Mouse (Mus musculus) heart, adult 18-20 months (tissue): ENCODE measurements at regions not wholly inside any gene's neighbourhood (a gene's known extent, or its start where the extent isn't known, plus 50 kb on each side); places are given as distances from the start of the nearest gene placed in this dataset.

ENCODE experiments used
- DNase-seq, 2 experiments: peaks; one replicate each; pipeline ENCODE4 v3.0.0; 2021 to 2022; ENCODE audit warnings: mixed read lengths in 1 of 2

GRCm38 (mm10) chr15:24969391-24969812 is 444.2 kb downstream of the Basp1 start:
- peak in 1 of 2 experiments; percentile 3 for DNase-seq

GRCm38 (mm10) chr15:24968636-24969317 is 444.8 kb downstream of the Basp1 start:
- no peak for DNase-seq

GRCm38 (mm10) chr15:24929742-24930141 is 483.8 kb downstream of the Basp1 start:
- DNase-seq: no peak

GRCm38 (mm10) chr15:24911866-24912265 is 501.7 kb downstream of the Basp1 start:
- no peak for DNase-seq

GRCm38 (mm10) chr15:24911466-24911865 is 502.1 kb downstream of the Basp1 start:
- DNase-seq: no peak

GRCm38 (mm10) chr15:24906957-24907356 is 506.6 kb downstream of the Basp1 start:
- DNase-seq: no peak

- no peak for DNase-seq
Measured at GRCm38 (mm10) chr15:24878846-24879245, 534.7 kb downstream of the Basp1 start.

- no peak for DNase-seq
Measured at GRCm38 (mm10) chr15:24877711-24878598, 535.6 kb downstream of the Basp1 start.

- DNase-seq: no peak
Measured at GRCm38 (mm10) chr15:24876157-24876731, 537.3 kb downstream of the Basp1 start.

GRCm38 (mm10) chr15:24840271-24840670 is 573.3 kb downstream of the Basp1 start:
- DNase-seq: no peak

- DNase-seq: no peak
Measured at GRCm38 (mm10) chr15:24838390-24838789, 575.2 kb downstream of the Basp1 start.

GRCm38 (mm10) chr15:24827881-24828280 is 585.7 kb downstream of the Basp1 start:
- no peak for DNase-seq

- no peak for DNase-seq
Measured at GRCm38 (mm10) chr15:24827259-24827658, 586.3 kb downstream of the Basp1 start.

GRCm38 (mm10) chr15:24796836-24797235 is 616.7 kb downstream of the Basp1 start:
- DNase-seq: no peak

- no peak for DNase-seq
Measured at GRCm38 (mm10) chr15:24793381-24793780, 620.2 kb downstream of the Basp1 start.

GRCm38 (mm10) chr15:24786336-24786735 is 627.2 kb downstream of the Basp1 start:
- DNase-seq: no peak

GRCm38 (mm10) chr15:24778234-24778633 is 635.3 kb downstream of the Basp1 start:
- no peak for DNase-seq

GRCm38 (mm10) chr15:24751480-24752157 is 661.9 kb downstream of the Basp1 start:
- no peak for DNase-seq

- no peak for DNase-seq
Measured at GRCm38 (mm10) chr15:24743240-24743639, 670.3 kb downstream of the Basp1 start.

GRCm38 (mm10) chr15:24725170-24725569 is 688.4 kb downstream of the Basp1 start:
- no peak for DNase-seq

- peak in 1 of 2 experiments; percentile 5 for DNase-seq
Measured at GRCm38 (mm10) chr15:24724664-24725063, 688.9 kb downstream of the Basp1 start.

- DNase-seq: no peak
Measured at GRCm38 (mm10) chr15:24720346-24720745, 693.2 kb downstream of the Basp1 start.
